Mouse (Mus musculus): Measurements from ENCODE around the gene Cntn5.

DNA sequence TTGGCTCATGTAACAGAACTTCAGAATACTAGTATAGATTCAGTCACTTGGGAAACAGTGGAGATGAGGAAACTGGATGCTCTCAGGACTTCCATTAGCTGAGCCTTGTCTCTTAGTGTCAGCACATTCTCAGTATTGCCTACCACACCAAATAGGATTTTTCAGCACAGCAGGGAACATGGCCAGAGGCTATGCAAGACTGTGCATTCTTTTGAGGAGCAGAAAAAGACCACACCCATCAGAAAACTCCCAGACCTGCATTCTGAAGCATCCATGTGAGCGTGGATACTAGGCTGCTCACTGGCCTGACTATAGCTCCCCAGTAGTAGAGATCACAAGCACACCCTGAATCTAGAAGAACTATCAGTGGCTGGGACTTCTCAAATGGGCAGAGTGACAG lies 564.9 kb downstream of the Cntn5 start:
- TF ChIP-seq POLR2A (IDR thresholded peaks at IDR 0.05; ENCODE audit: low read depth, low read length) (no peak), MYC (IDR thresholded peaks at IDR 0.05; ENCODE audit: low read depth, low read length) (no peak), MXI1 (IDR thresholded peaks at IDR 0.05; ENCODE audit: low read depth, low read length) (no peak), MAX (IDR thresholded peaks at IDR 0.05; ENCODE audit: low read length) (no peak), CTCF (conservative IDR thresholded peaks at IDR 0.05 in 1 of 2, IDR thresholded peaks at IDR 0.05 in 1 of 2; ENCODE audit: low read depth in 2 of 2, low read length in 2 of 2) (no peak), MEF2A (IDR thresholded peaks at IDR 0.05; ENCODE audit: borderline replicate concordance, low read depth, low read length) (no peak), TCF12 (IDR thresholded peaks at IDR 0.05; ENCODE audit: low read depth, low read length) (no peak), HCFC1 (IDR thresholded peaks at IDR 0.05; ENCODE audit: low read depth, low read length) (no peak), ZKSCAN1 (IDR thresholded peaks at IDR 0.05; ENCODE audit: borderline replicate concordance, low read depth, low read length) (no peak), NRF1 (IDR thresholded peaks at IDR 0.05; ENCODE audit: low read depth, low read length) (no peak)

All from CH12.LX (cell line).